Comparison of ENCODE assay signal across 10 mouse cellular contexts in the genomic region with DNA sequence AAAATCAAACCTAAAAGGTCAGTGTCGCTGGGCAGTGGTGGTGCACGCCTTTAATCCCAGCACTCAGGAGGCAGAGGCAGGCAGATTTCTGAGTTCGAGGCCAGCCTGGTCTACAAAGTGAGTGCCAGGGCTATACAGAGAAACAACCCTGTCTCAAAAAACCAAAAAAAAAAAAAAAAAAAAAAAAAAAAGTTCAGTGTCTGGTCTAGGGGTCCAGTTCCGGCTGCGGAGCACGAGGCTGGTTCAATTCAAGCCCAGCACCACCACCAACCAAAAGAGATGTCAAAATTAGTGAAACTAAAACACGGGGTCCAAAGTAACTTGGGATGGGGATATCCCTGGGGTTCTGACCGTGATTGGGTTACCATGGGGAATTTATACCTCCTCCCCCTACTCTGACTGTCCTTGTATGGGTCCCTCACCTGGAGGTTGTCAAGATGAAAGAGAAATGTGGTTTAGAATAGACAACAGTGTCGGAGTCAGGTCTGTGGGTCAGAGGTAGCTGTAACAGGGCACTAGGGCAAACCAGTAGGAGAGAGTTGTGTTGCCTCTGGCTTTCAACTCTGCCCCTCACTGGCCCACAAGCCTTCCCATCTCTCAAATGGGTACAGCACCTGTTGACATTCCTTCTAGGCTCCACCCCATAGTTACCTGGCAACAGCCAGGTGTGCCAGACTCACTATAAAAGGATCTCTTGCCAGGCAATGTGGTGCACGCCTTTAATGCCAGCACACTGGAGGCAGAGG. TPM values are rescaled to one million over a fixed set of nuclear protein-coding genes. Genes with fewer than 3 reads are reported as not detected.
DNase-seq lines count a peak whose midpoint lies in the region; ATAC-seq and TF ChIP-seq lines count a peak whose summit lies in the region.
"Had no signal": no experiment of that assay in that cellular context is flagged by ENCODE, and none has a peak within 500 bp of the region (broad histone marks: within the 10 kb centered on the region; RNA-seq: fewer than 3 reads in every experiment).

No protein-coding gene starts in this region.

- H3K36me3 ChIP-seq in kidney, embryonic 15.5 days, result 0 out of 2 replicates have a peak, but pooled peaks cover 8% of the 10 kb centered on the region
- peaks cover 17% of the 10 kb centered on the region for H3K36me3 ChIP-seq in G1E (replicated peaks)
- H3K36me3 ChIP-seq in embryonic facial prominence, embryonic 14.5 days (ENCODE audit: control insufficient read depth, insufficient read depth, low read length), result 0 out of 2 replicates have a peak, but pooled peaks cover under 1% of the 10 kb centered on the region
- H3K36me3 ChIP-seq in liver, embryonic 15.5 days (replicated peaks), result 0 out of 2 replicates have a peak, but pooled peaks cover 4% of the 10 kb centered on the region
- H3K36me3 ChIP-seq in midbrain, embryonic 15.5 days (replicated peaks), result no peaks in the 10 kb centered on the region
- H3K36me3 ChIP-seq: hindbrain, embryonic 15.5 days had no signal

- H3K27me3 ChIP-seq in kidney, embryonic 15.5 days, result no peaks in the 10 kb centered on the region
- no peaks in the 10 kb centered on the region for H3K27me3 ChIP-seq in G1E (ENCODE audit: insufficient read depth, low read length)
- H3K27me3 ChIP-seq in embryonic facial prominence, embryonic 14.5 days (replicated peaks; ENCODE audit: control insufficient read depth, insufficient read depth, low read length), result no peaks in the 10 kb centered on the region
- no peaks in the 10 kb centered on the region for H3K27me3 ChIP-seq in liver, embryonic 15.5 days
- H3K27me3 ChIP-seq in midbrain, embryonic 15.5 days (replicated peaks), result no peaks in the 10 kb centered on the region
- H3K27me3 ChIP-seq: hindbrain, embryonic 15.5 days; Patski had no signal

- no peak for TF ChIP-seq CTCF in G1E (IDR thresholded peaks at IDR 0.05; ENCODE audit: low read depth, low read length)

- DNase-seq in kidney, postnatal 4 days, result no peak
- no peak for DNase-seq in G1E (ENCODE audit: low spot score)
- no peak for DNase-seq in embryonic facial prominence, embryonic 14.5 days (ENCODE audit: low spot score)
- DNase-seq in cerebellum, adult 8-10 months, result no peak

- no peak for ATAC-seq in kidney, embryonic 15.5 days (replicated peaks; ENCODE audit: low FRiP score)
- no peak for ATAC-seq in G1E (ENCODE audit: extremely low read depth, insufficient number of reproducible peaks, low FRiP score, poor library complexity, severe bottlenecking)
- no peak for ATAC-seq in embryonic facial prominence, embryonic 14.5 days (ENCODE audit: low read depth)
- ATAC-seq in liver, embryonic 15.5 days (ENCODE audit: insufficient read depth), result no peak
- no peak for ATAC-seq in midbrain, embryonic 15.5 days (replicated peaks)
- ATAC-seq in activated CD4-positive, CD25-positive, alpha-beta regulatory T cell, adult 4 months, result no peak

- H3K4me1 ChIP-seq in kidney, embryonic 15.5 days, result peaks cover 49% of the 10 kb centered on the region
- peaks cover 38% of the 10 kb centered on the region for H3K4me1 ChIP-seq in G1E (ENCODE audit: insufficient read depth, low read depth, low read length)
- peaks cover 18% of the 10 kb centered on the region for H3K4me1 ChIP-seq in embryonic facial prominence, embryonic 14.5 days (ENCODE audit: control insufficient read depth, insufficient read depth, low read length)
- peaks cover 36% of the 10 kb centered on the region for H3K4me1 ChIP-seq in liver, embryonic 15.5 days (replicated peaks)
- H3K4me1 ChIP-seq in midbrain, embryonic 15.5 days, result peaks cover 34% of the 10 kb centered on the region

- H3K4me3 ChIP-seq in kidney, embryonic 15.5 days (replicated peaks), result no peak overlapping the region
- peak overlapping the region; percentile 77 for H3K4me3 ChIP-seq in G1E (ENCODE audit: low read depth, low read length)
- H3K4me3 ChIP-seq in embryonic facial prominence, embryonic 14.5 days (ENCODE audit: low read depth, low read length), result no peak overlapping the region
- H3K4me3 ChIP-seq in liver, embryonic 15.5 days (replicated peaks), result peak overlapping the region; percentile 87
- no peak overlapping the region for H3K4me3 ChIP-seq in midbrain, embryonic 15.5 days

- H3K4me2 ChIP-seq in kidney, embryonic 15.5 days, result peak overlapping the region; percentile 77; the same call in 1 of the 2 replicates
- peak overlapping the region; percentile 94 for H3K4me2 ChIP-seq in embryonic facial prominence, embryonic 14.5 days (ENCODE audit: low read depth, low read length)
- H3K4me2 ChIP-seq in liver, embryonic 15.5 days, result peak overlapping the region; percentile 93
- H3K4me2 ChIP-seq in midbrain, embryonic 15.5 days, result no peak overlapping the region

- WGBS in kidney, embryonic 15.5 days, result 94% methylated on average over 10 of the region's 10 CpGs
- 92% methylated on average over 10 of the region's 10 CpGs for WGBS in embryonic facial prominence, embryonic 14.5 days
- 81% methylated on average over 10 of the region's 10 CpGs for WGBS in liver, embryonic 15.5 days (ENCODE audit: insufficient replicate concordance)
- WGBS in midbrain, embryonic 15.5 days, result 95% methylated on average over 10 of the region's 10 CpGs

- no peak overlapping the region for H3K9ac ChIP-seq in kidney, embryonic 15.5 days
- H3K9ac ChIP-seq in embryonic facial prominence, embryonic 14.5 days (ENCODE audit: low read depth, low read length), result no peak overlapping the region
- H3K9ac ChIP-seq in liver, embryonic 15.5 days, result peak overlapping the region; percentile 93; the same call in 1 of the 2 replicates
- H3K9ac ChIP-seq in midbrain, embryonic 15.5 days, result no peak overlapping the region

- 0 out of 2 replicates have a peak overlapping the region, but pooled peaks have one; percentile 97 for H3K27ac ChIP-seq in kidney, embryonic 15.5 days
- H3K27ac ChIP-seq in embryonic facial prominence, embryonic 14.5 days (replicated peaks; ENCODE audit: low read depth, low read length), result peak overlapping the region; percentile 99; the same call in 1 of the 2 replicates
- peak overlapping the region; percentile 98 for H3K27ac ChIP-seq in liver, embryonic 15.5 days (replicated peaks)
- no peak overlapping the region for H3K27ac ChIP-seq in midbrain, embryonic 15.5 days

- no peaks in the 10 kb centered on the region for H3K9me3 ChIP-seq in kidney, embryonic 15.5 days (replicated peaks)
- H3K9me3 ChIP-seq in G1E (replicated peaks), result no peaks in the 10 kb centered on the region
- H3K9me3 ChIP-seq in embryonic facial prominence, embryonic 14.5 days (ENCODE audit: control insufficient read depth, low read length), result no peaks in the 10 kb centered on the region
- no peaks in the 10 kb centered on the region for H3K9me3 ChIP-seq in liver, embryonic 15.5 days (replicated peaks)
- no peaks in the 10 kb centered on the region for H3K9me3 ChIP-seq in midbrain, embryonic 15.5 days
- H3K9me3 ChIP-seq: hindbrain, embryonic 15.5 days had no signal

RNA-seq across cellular contexts. Expression of a gene that starts 1.2 kb away (rescaled TPM):
- polyA plus RNA-seq in kidney, embryonic 15.5 days (2015; fragmentation: Nextera tagmentation; extraction: Ambion mirVana), result 63.7 and 66.7 TPM in 2 replicates
- total RNA-seq in G1E (2014; fragmentation: Nextera tagmentation), result 11.6 and 38.6 TPM in 2 replicates
- total RNA-seq in G1E (2017), result 10.6 and 10.8 TPM in 2 replicates
- polyA plus RNA-seq in G1E (2012), result 20.2 and 22.8 TPM in 2 replicates
- polyA plus RNA-seq in embryonic facial prominence, embryonic 14.5 days (2014; fragmentation: Nextera tagmentation; extraction: Ambion mirVana), result 39.3 and 51.0 TPM in 2 replicates
- 17.1 and 19.8 TPM in 2 replicates for polyA plus RNA-seq in liver, embryonic 15.5 days (2015; fragmentation: Nextera tagmentation; extraction: Ambion mirVana)
- polyA plus RNA-seq in midbrain, embryonic 15.5 days (2015; fragmentation: Nextera tagmentation; extraction: Ambion mirVana), result 72.0 and 72.4 TPM in 2 replicates
- polyA plus RNA-seq in activated CD4-positive, CD25-positive, alpha-beta regulatory T cell, adult 4 months (2017; shearing (Covaris generic)), result 1 to 10 TPM; 2.4 to 2.5 TPM

RNA-seq across cellular contexts. Expression of a gene that starts 43.0 kb away (rescaled TPM):
- polyA plus RNA-seq in kidney, embryonic 15.5 days (2015; fragmentation: Nextera tagmentation; extraction: Ambion mirVana), result 0.74 and 1.2 TPM in 2 replicates
- total RNA-seq in G1E (2014; fragmentation: Nextera tagmentation) (not detected in 2 replicates), G1E (2017) (not detected in 2 replicates)
- not detected in 2 replicates for polyA plus RNA-seq in G1E (2012)
- polyA plus RNA-seq in embryonic facial prominence, embryonic 14.5 days (2014; fragmentation: Nextera tagmentation; extraction: Ambion mirVana), result 1.2 and 2.1 TPM in 2 replicates
- polyA plus RNA-seq in liver, embryonic 15.5 days (2015; fragmentation: Nextera tagmentation; extraction: Ambion mirVana), result not detected in 2 replicates
- polyA plus RNA-seq in midbrain, embryonic 15.5 days (2015; fragmentation: Nextera tagmentation; extraction: Ambion mirVana), result 0.22 and 0.73 TPM in 2 replicates
- under 1 TPM in 1 of 2 experiments, not detected in 1; 0.45 TPM for polyA plus RNA-seq in activated CD4-positive, CD25-positive, alpha-beta regulatory T cell, adult 4 months (2017; shearing (Covaris generic))

Comparison
In these comparisons a context has a peak if more than half of its experiments do, and no peak if none do; other contexts are left out.
1. H3K4me3 ChIP-seq: peak in G1E (single experiment) and liver, embryonic 15.5 days (single experiment); none in kidney, embryonic 15.5 days (single experiment), embryonic facial prominence, embryonic 14.5 days (single experiment) and midbrain, embryonic 15.5 days (single experiment).